Comparison of ENCODE assay signal across 23 mouse cellular contexts in genomic region chr17:29791531-29792050, GRCm38 (mm10).
DNase-seq lines count a peak whose midpoint lies in the region; ATAC-seq and TF ChIP-seq lines count a peak whose summit lies in the region.
"Had no signal": no experiment of that assay in that cellular context is flagged by ENCODE, and none has a peak within 500 bp of the region (broad histone marks: within the 10 kb centered on the region; RNA-seq: fewer than 3 reads in every experiment).

No protein-coding gene starts in this region.

- ATAC-seq in forebrain, embryonic 13.5 days = no peak
- no peak for ATAC-seq in forebrain, embryonic 12.5 days (ENCODE audit: low FRiP score)
- ATAC-seq in forebrain, postnatal 0 days = no peak
- ATAC-seq: activated CD4-positive, CD25-positive, alpha-beta regulatory T cell, adult 4 months; hindbrain, embryonic 16.5 days; Patski had no signal

- WGBS in forebrain, embryonic 13.5 days = 77% methylated on average over 9 of the region's 9 CpGs
- 83% methylated on average over 9 of the region's 9 CpGs for WGBS in forebrain, embryonic 12.5 days
- WGBS in forebrain, postnatal 0 days = 60% methylated on average over 9 of the region's 9 CpGs

- no peaks in the 10 kb centered on the region for H3K27me3 ChIP-seq in forebrain, embryonic 13.5 days
- H3K27me3 ChIP-seq in forebrain, embryonic 12.5 days = no peaks in the 10 kb centered on the region
- no peaks in the 10 kb centered on the region for H3K27me3 ChIP-seq in forebrain, postnatal 0 days (ENCODE audit: insufficient read depth, low read length)
- H3K27me3 ChIP-seq: CH12.LX; hindbrain, embryonic 12.5 days had no signal

- intact Hi-C loops in left cerebral cortex, postnatal 4 days (cut with DNase I) = no loop called here
- intact Hi-C loops in left cerebral cortex, postnatal 25 days (cut with DNase I) = no loop called here

- H3K27ac ChIP-seq in forebrain, embryonic 13.5 days = peak overlapping the region; percentile 52
- H3K27ac ChIP-seq in forebrain, embryonic 12.5 days = no peak overlapping the region
- no peak overlapping the region for H3K27ac ChIP-seq in forebrain, postnatal 0 days (ENCODE audit: low read depth, low read length)
- H3K27ac ChIP-seq: embryonic facial prominence, embryonic 10.5 days; gastrocnemius, adult 2 months; hindbrain, embryonic 12.5 days had no signal

- no peaks in the 10 kb centered on the region for H3K36me3 ChIP-seq in forebrain, embryonic 13.5 days (ENCODE audit: poor library complexity, severe bottlenecking)
- no peaks in the 10 kb centered on the region for H3K36me3 ChIP-seq in forebrain, embryonic 12.5 days (replicated peaks)
- H3K36me3 ChIP-seq in forebrain, postnatal 0 days (ENCODE audit: insufficient read depth) = no peaks in the 10 kb centered on the region
- H3K36me3 ChIP-seq: embryonic facial prominence, embryonic 10.5 days; hindbrain, embryonic 12.5 days had no signal

- no peak overlapping the region for H3K4me2 ChIP-seq in forebrain, embryonic 13.5 days
- no peak overlapping the region for H3K4me2 ChIP-seq in forebrain, embryonic 12.5 days
- no peak overlapping the region for H3K4me2 ChIP-seq in forebrain, postnatal 0 days (ENCODE audit: low read depth)
- H3K4me2 ChIP-seq: hindbrain, embryonic 12.5 days had no signal

- H3K9me3 ChIP-seq in forebrain, embryonic 13.5 days (replicated peaks) = peaks cover 2% of the 10 kb centered on the region; the same call in 1 of the 2 replicates
- peaks cover 4% of the 10 kb centered on the region; the same call in 1 of the 2 replicates for H3K9me3 ChIP-seq in forebrain, embryonic 12.5 days
- no peaks in the 10 kb centered on the region for H3K9me3 ChIP-seq in forebrain, postnatal 0 days (ENCODE audit: low read length)
- H3K9me3 ChIP-seq: embryonic facial prominence, embryonic 10.5 days had no signal

- TF ChIP-seq CTCF in forebrain, postnatal 0 days (IDR thresholded peaks at IDR 0.05; ENCODE audit: low read depth) = no peak

- no peak overlapping the region for H3K9ac ChIP-seq in forebrain, embryonic 13.5 days
- no peak overlapping the region for H3K9ac ChIP-seq in forebrain, embryonic 12.5 days
- no peak overlapping the region for H3K9ac ChIP-seq in forebrain, postnatal 0 days
- H3K9ac ChIP-seq: hindbrain, embryonic 12.5 days had no signal

- H3K4me1 ChIP-seq in forebrain, embryonic 13.5 days = peaks cover 32% of the 10 kb centered on the region
- H3K4me1 ChIP-seq in forebrain, embryonic 12.5 days = peaks cover 23% of the 10 kb centered on the region
- peaks cover 16% of the 10 kb centered on the region for H3K4me1 ChIP-seq in forebrain, postnatal 0 days (ENCODE audit: insufficient read depth)

- DNase-seq in left cerebral cortex, postnatal 4 days = peak; percentile 38
- no peak for DNase-seq in left cerebral cortex, postnatal 25 days (ENCODE audit: low spot score in 2 of 2)
- peak; percentile 40 for DNase-seq in forebrain, postnatal 0 days
- DNase-seq in layer of hippocampus, adult 9-11 months = peak; percentile 31
- DNase-seq in right cerebral cortex, adult 18-20 months = no peak
- no peak for DNase-seq in gastrocnemius, postnatal 10 days
- DNase-seq: adrenal gland, postnatal 14 days; cerebellum, adult 18-20 months; cerebellum, postnatal 36 days; gastrocnemius, adult 2 months; gastrocnemius, postnatal 36 days; heart, adult 11 months; heart, postnatal 10 days; heart, postnatal 4 days; kidney, adult 11 months had no signal

- no peak overlapping the region for H3K4me3 ChIP-seq in forebrain, embryonic 13.5 days
- no peak overlapping the region for H3K4me3 ChIP-seq in forebrain, embryonic 12.5 days (replicated peaks)
- no peak overlapping the region for H3K4me3 ChIP-seq in forebrain, postnatal 0 days (ENCODE audit: low read depth, low read length)
- H3K4me3 ChIP-seq: embryonic facial prominence, embryonic 10.5 days; gastrocnemius, adult 2 months; hindbrain, embryonic 12.5 days had no signal

Comparison
In these comparisons a context has a peak if more than half of its experiments do, and no peak if none do; other contexts are left out.
1. DNase-seq: peak in left cerebral cortex, postnatal 4 days (single experiment), forebrain, postnatal 0 days (single experiment) and layer of hippocampus, adult 9-11 months (single experiment); none in left cerebral cortex, postnatal 25 days (0 of 2), right cerebral cortex, adult 18-20 months (single experiment) and gastrocnemius, postnatal 10 days (single experiment).